Mouse (Mus musculus) ES-E14 (cell line): ENCODE results near the gene Elovl3. TPM values are rescaled to one million over a fixed set of nuclear protein-coding genes. Genes with fewer than 3 reads are reported as not detected.

ENCODE experiments used
- DNase-seq: peaks from one replicate; pipeline ENCODE4 v3.0.0-alpha.2; 2013; ENCODE audit warnings: low read depth, low spot score
- H3K27ac ChIP-seq: 2 replicates; pipeline ENCODE4 v1.5.1; 2012; ENCODE audit warnings: low read depth, mild to moderate bottlenecking, low read length, moderate library complexity, mixed read lengths; ENCODE audit not compliant: poor library complexity, insufficient read depth, severe bottlenecking
- H3K36me3 ChIP-seq: 2 replicates; pipeline ENCODE4 v1.6.1; 2012; ENCODE audit warnings: mild to moderate bottlenecking, low read length, moderate library complexity, mixed read lengths; ENCODE audit not compliant: control insufficient read depth, poor library complexity, insufficient read depth, severe bottlenecking
- H3K4me1 ChIP-seq, 2 experiments: fragments of 150-350 bp in 1 of 2; sonication (generic) in 1 of 2; 2 replicates each; pipeline ENCODE4 v1.6.1; 2012; ENCODE audit warnings: low read length in 2 of 2, mild to moderate bottlenecking in 1 of 2, mixed read lengths in 1 of 2; ENCODE audit not compliant: control insufficient read depth in 2 of 2, insufficient read depth in 2 of 2, poor library complexity in 1 of 2
- H3K4me3 ChIP-seq, 2 experiments: fragments of 150-350 bp in 1 of 2; sonication (generic) in 1 of 2; 2 replicates each; pipeline ENCODE4 v1.5.1; 2012; ENCODE audit warnings: low read length in 2 of 2, low read depth in 1 of 2, mild to moderate bottlenecking in 1 of 2, mixed read lengths in 1 of 2; ENCODE audit not compliant: insufficient read depth in 1 of 2, poor library complexity in 1 of 2, severe bottlenecking in 1 of 2
- H3K9ac ChIP-seq: 2 replicates; pipeline ENCODE4 v1.6.1; 2012; ENCODE audit warnings: low read depth, mild to moderate bottlenecking, low read length, mixed read lengths; ENCODE audit not compliant: poor library complexity, insufficient read depth, severe bottlenecking
- H3K9me3 ChIP-seq: fragments of 150-350 bp; sonication (generic); 2 replicates; pipeline ENCODE4 v1.6.1; 2012; ENCODE audit warnings: low read depth, mild to moderate bottlenecking, low read length; ENCODE audit not compliant: control insufficient read depth, insufficient read depth
- CHD2 ChIP-seq: IDR thresholded peaks from 2 replicates; pipeline ENCODE4 v1.6.1; 2014; ENCODE audit warnings: mild to moderate bottlenecking, low read depth, low read length, inconsistent platforms
- HCFC1 ChIP-seq: IDR thresholded peaks from 2 replicates; pipeline ENCODE4 v1.6.1; 2012; ENCODE audit warnings: low read length, inconsistent platforms, borderline replicate concordance; ENCODE audit not compliant: insufficient read depth
- MAFK ChIP-seq: IDR thresholded peaks from 2 replicates; pipeline ENCODE4 v1.6.1; 2014; ENCODE audit warnings: mild to moderate bottlenecking, low read depth, low read length, inconsistent platforms; ENCODE audit not compliant: insufficient read depth
- ZC3H11A ChIP-seq: IDR thresholded peaks from 2 replicates; pipeline ENCODE4 v1.6.1; 2012; ENCODE audit warnings: low read depth, mild to moderate bottlenecking, inconsistent platforms, low read length, borderline replicate concordance
- ZNF384 ChIP-seq: IDR thresholded peaks from 2 replicates; pipeline ENCODE4 v1.6.1; 2012; ENCODE audit warnings: low read depth, low read length, inconsistent platforms
- in situ Hi-C, 2 experiments: fragments of 600-800 bp; cut with MboI; formaldehyde crosslinking; loops; one replicate each; pipeline ENCODE4 v1.15.1; 2025; ENCODE audit warnings: low sequenced_read_pairs in 2 of 2, inconsistent platforms in 1 of 2; ENCODE audit not compliant: unreplicated experiment in 2 of 2
- total RNA-seq: library from RNA; depleted of rRNA; stranded (reverse); fragments of 300-350 nt; gene quantifications from 2 replicates; pipeline ENCODE4 v1.2.3, GENCODE M21; 2012; rRNA removed

The Elovl3 gene
- total RNA-seq, 1 experiment, result 0.22 TPM

DNA sequence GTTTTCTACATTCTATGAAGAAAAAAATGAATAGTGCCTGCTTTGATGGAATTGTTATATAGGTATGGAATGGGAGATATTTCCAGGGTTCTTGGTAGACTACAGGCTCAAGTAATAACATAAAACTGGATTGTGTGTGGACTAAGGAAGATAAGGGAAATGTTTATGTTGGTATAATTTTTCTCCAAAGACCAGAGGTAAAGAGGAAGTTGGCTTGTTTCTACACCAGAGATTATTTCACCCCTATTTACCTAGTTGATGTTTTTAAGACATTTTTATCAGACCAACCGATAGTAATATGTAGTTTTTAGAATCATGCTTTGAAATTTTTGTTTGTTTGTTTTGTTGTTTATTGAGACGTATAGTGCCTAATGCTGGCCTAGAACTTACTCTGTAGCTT is 48.6 kb downstream of the Elovl3 start:
- no peak overlapping the region for H3K9ac ChIP-seq
- no peak for DNase-seq

DNA sequence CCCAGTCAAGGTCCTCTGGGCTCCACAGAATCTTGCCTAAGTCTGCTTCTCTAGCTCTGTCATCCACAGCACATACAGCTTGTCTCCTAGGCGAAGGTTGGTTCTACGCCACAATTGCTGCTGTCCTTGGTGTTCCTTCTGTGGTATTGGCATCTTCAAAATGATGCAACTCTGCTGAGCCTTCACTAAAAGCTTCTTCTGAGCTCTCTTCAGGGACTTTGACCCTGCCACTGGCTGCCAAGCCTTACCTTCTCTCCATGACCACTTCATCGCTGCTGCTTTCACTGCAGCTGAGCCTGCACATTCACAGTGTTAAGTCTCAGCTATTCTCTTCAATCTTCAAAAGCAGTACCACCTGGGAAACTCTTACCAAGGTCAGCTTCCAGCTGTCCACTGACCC is 50.5 kb downstream of the Elovl3 start:
- H3K36me3 ChIP-seq, result no peaks in the 10 kb centered on the region
- DNase-seq, result no peak
- TF ChIP-seq ZNF384 (no peak), CHD2 (no peak), ZC3H11A (no peak), HCFC1 (no peak), MAFK (no peak)
- no peak overlapping the region for H3K9ac ChIP-seq
- in situ Hi-C loops, result no loop called here
- no peaks in the 10 kb centered on the region for H3K9me3 ChIP-seq
- no peak overlapping the region for H3K27ac ChIP-seq
- no peak overlapping the region for H3K4me3 ChIP-seq
- H3K4me1 ChIP-seq, result no peaks in the 10 kb centered on the region

More for the DNA sequence above, 48.6 kb downstream of the Elovl3 start:
- Histone ChIP-seq H3K27ac (no peak overlapping the region), H3K4me3 (no peak overlapping the region), H3K4me1 (no peaks in the 10 kb centered on the region), H3K36me3 (no peaks in the 10 kb centered on the region), H3K9me3 (no peaks in the 10 kb centered on the region)
- in situ Hi-C loops, result no loop called here
- no peak for TF ChIP-seq CHD2
- TF ChIP-seq ZNF384, result no peak
- no peak for TF ChIP-seq HCFC1
- no peak for TF ChIP-seq MAFK
- TF ChIP-seq ZC3H11A, result no peak

Other genes with a start within 250 kb of the Elovl3 start
- gene Armh3, start 133.4 kb upstream of the Elovl3 start, total RNA-seq, result 8.0 and 10.1 TPM in 2 replicates
- gene Hps6, start 128.4 kb upstream of the Elovl3 start, total RNA-seq, result 4.9 and 6.9 TPM in 2 replicates
- gene Pprc1, start 87.0 kb upstream of the Elovl3 start, total RNA-seq, result 68.4 and 75.1 TPM in 2 replicates
- gene Ldb1, start 86.7 kb upstream of the Elovl3 start, total RNA-seq, result 123 and 207 TPM in 2 replicates
- gene Nolc1, start 56.0 kb upstream of the Elovl3 start, total RNA-seq, result 134 and 140 TPM in 2 replicates
- gene Pitx3, start 16.4 kb downstream of the Elovl3 start, total RNA-seq, result 0.18 TPM in 1 of 2 replicates, not detected in the other
- gene Gbf1, start 20.6 kb downstream of the Elovl3 start, total RNA-seq, result 29.0 and 31.8 TPM in 2 replicates
- gene Nfkb2, start 172.4 kb downstream of the Elovl3 start, total RNA-seq, result 11.6 and 13.0 TPM in 2 replicates
- 2.4 and 3.1 TPM in 2 replicates for gene Psd, start 195.3 kb downstream of the Elovl3 start, total RNA-seq
- gene Fbxl15, start 196.3 kb downstream of the Elovl3 start, total RNA-seq, result 7.8 and 7.9 TPM in 2 replicates
- 75.1 and 102 TPM in 2 replicates for gene Cuedc2, start 206.8 kb downstream of the Elovl3 start, total RNA-seq
- gene Mfsd13a, start 209.2 kb downstream of the Elovl3 start, total RNA-seq, result 9.9 and 19.8 TPM in 2 replicates
- gene 2310034G01Rik, start 218.4 kb downstream of the Elovl3 start, total RNA-seq, result 0.53 and 0.80 TPM in 2 replicates